Comparison of ENCODE assay signal across 15 mouse cellular contexts in the genomic region with DNA sequence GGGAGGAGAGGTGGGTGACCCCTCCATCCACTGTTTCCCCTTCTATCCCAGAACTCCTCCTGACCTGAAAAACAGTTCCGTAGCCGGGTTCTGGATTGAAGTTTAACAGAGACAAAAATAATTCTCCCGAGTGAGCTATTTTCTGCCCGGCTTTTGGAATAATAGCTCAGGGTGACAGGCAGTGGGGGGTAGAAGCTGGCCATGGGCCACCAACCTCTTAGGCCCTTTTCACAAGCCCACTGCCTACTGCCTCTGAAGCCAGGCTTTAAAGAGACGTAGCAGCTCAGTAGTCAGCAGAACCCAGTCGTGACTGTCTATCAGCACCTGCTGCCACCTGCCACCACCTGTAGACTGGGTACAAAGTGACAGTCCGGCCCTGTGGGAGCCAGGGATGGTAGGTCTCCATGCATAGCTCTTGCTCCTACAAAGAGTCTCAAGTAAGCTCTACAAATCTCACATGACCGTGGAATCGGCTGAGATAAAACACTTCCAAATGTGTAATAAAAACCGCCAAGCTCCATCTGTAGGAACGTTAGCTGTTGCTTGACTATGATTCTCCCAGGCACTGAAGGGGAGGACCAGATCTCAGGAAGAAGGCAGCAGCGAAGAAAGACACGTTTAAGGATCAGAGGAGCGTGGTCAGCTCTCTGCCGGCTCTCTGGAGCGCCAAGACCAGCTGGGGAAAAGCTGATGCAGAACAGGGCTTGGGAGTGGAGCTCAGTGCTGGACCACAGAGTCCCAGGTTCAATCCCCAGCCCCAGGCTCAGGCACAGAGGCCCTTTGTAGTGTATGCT. TPM values are rescaled to one million over a fixed set of nuclear protein-coding genes. Genes with fewer than 3 reads are reported as not detected.
DNase-seq lines count a peak whose midpoint lies in the region; ATAC-seq and TF ChIP-seq lines count a peak whose summit lies in the region.
"Had no signal": no experiment of that assay in that cellular context is flagged by ENCODE, and none has a peak within 500 bp of the region (broad histone marks: within the 10 kb centered on the region; RNA-seq: fewer than 3 reads in every experiment).

No protein-coding gene starts in this region.

- TF ChIP-seq CTCF in left cerebral cortex, adult 2 months (IDR thresholded peaks at IDR 0.05) = no peak

- no peak overlapping the region for H3K4me3 ChIP-seq in left cerebral cortex, adult 2 months
- no peak overlapping the region for H3K4me3 ChIP-seq in kidney, embryonic 15.5 days (replicated peaks)
- H3K4me3 ChIP-seq: embryonic facial prominence, embryonic 12.5 days; hindbrain, embryonic 12.5 days; limb, embryonic 13.5 days; midbrain, embryonic 13.5 days had no signal

- H3K27ac ChIP-seq in left cerebral cortex, adult 2 months = no peak overlapping the region
- H3K27ac ChIP-seq in kidney, embryonic 15.5 days = peak overlapping the region; percentile 74
- H3K27ac ChIP-seq: embryonic facial prominence, embryonic 12.5 days; hindbrain, embryonic 12.5 days; limb, embryonic 13.5 days; midbrain, embryonic 13.5 days had no signal

- H3K9me3 ChIP-seq in kidney, embryonic 15.5 days (replicated peaks) = no peaks in the 10 kb centered on the region
- H3K9me3 ChIP-seq: embryonic facial prominence, embryonic 12.5 days; hindbrain, embryonic 12.5 days; limb, embryonic 13.5 days; midbrain, embryonic 13.5 days had no signal

- H3K4me1 ChIP-seq in kidney, embryonic 15.5 days = peaks cover 48% of the 10 kb centered on the region
- H3K4me1 ChIP-seq: midbrain, embryonic 13.5 days had no signal

- no peak overlapping the region for H3K4me2 ChIP-seq in kidney, embryonic 15.5 days
- H3K4me2 ChIP-seq: embryonic facial prominence, embryonic 12.5 days; hindbrain, embryonic 12.5 days; limb, embryonic 13.5 days; midbrain, embryonic 13.5 days had no signal

- ATAC-seq in kidney, embryonic 15.5 days (replicated peaks; ENCODE audit: low FRiP score) = no peak; the same call in 1 of the 2 replicates
- ATAC-seq: intestine, embryonic 16.5 days; midbrain, embryonic 13.5 days had no signal

- intact Hi-C loops in left cerebral cortex, postnatal 14 days (cut with DNase I) = no loop called here
- intact Hi-C loops in left cerebral cortex, adult 2 months (cut with DNase I) = no loop called here

- 64% methylated on average over 16 of the region's 16 CpGs for WGBS in kidney, embryonic 15.5 days

- H3K27me3 ChIP-seq in kidney, embryonic 15.5 days = no peaks in the 10 kb centered on the region
- H3K27me3 ChIP-seq: embryonic facial prominence, embryonic 12.5 days; limb, embryonic 13.5 days; midbrain, embryonic 13.5 days had no signal

- DNase-seq in cerebellum, postnatal 10 days = peak; percentile 62 to 64
- DNase-seq in cerebellum, adult 9-10 months = no peak
- peak; percentile 15 to 54 for DNase-seq in left cerebral cortex, postnatal 14 days (ENCODE audit: low spot score in 2 of 2)
- no peak for DNase-seq in left cerebral cortex, adult 2 months (ENCODE audit: extremely low spot score in 1 of 2, low spot score in 2 of 2)
- peak; percentile 15 for DNase-seq in telencephalon, adult 2 months (ENCODE audit: low read depth, low spot score)
- DNase-seq in retina, postnatal 1 day = no peak
- no peak for DNase-seq in neural tube, embryonic 10.5 days (ENCODE audit: extremely low spot score, low spot score)
- DNase-seq: adrenal gland, postnatal 14 days; heart, adult 11 months had no signal

- no peak overlapping the region for H3K9ac ChIP-seq in kidney, embryonic 15.5 days
- H3K9ac ChIP-seq: embryonic facial prominence, embryonic 12.5 days; hindbrain, embryonic 12.5 days; limb, embryonic 13.5 days; midbrain, embryonic 13.5 days had no signal

- no peaks in the 10 kb centered on the region for H3K36me3 ChIP-seq in kidney, embryonic 15.5 days
- H3K36me3 ChIP-seq: embryonic facial prominence, embryonic 12.5 days; hindbrain, embryonic 12.5 days; limb, embryonic 13.5 days; midbrain, embryonic 13.5 days had no signal

RNA-seq across cellular contexts. Expression of a gene that starts 13.4 kb away (rescaled TPM):
- total RNA-seq in left cerebral cortex, postnatal 14 days (2021) = under 1 TPM; 0.13 TPM
- total RNA-seq in left cerebral cortex, adult 2 months (2021) = under 1 TPM; 0.32 to 0.79 TPM
- polyA plus RNA-seq in kidney, embryonic 15.5 days (2015; fragmentation: Nextera tagmentation; extraction: Ambion mirVana) = 6.5 and 7.2 TPM in 2 replicates
- polyA plus RNA-seq: midbrain, embryonic 13.5 days had no signal

RNA-seq across cellular contexts. Expression of a gene that starts 52.8 kb away (rescaled TPM):
- 10 to 100 TPM; 23.7 to 25.9 TPM for total RNA-seq in left cerebral cortex, postnatal 14 days (2021)
- 10 to 100 TPM; 38.4 to 41.6 TPM for total RNA-seq in left cerebral cortex, adult 2 months (2021)
- polyA plus RNA-seq in kidney, embryonic 15.5 days (2015; fragmentation: Nextera tagmentation; extraction: Ambion mirVana) = 29.9 and 35.2 TPM in 2 replicates

Comparison
In these comparisons a context has a peak if more than half of its experiments do, and no peak if none do; other contexts are left out.
1. DNase-seq: peak in cerebellum, postnatal 10 days (2 of 2), left cerebral cortex, postnatal 14 days (2 of 2) and telencephalon, adult 2 months (single experiment); none in cerebellum, adult 9-10 months (single experiment), left cerebral cortex, adult 2 months (0 of 2), retina, postnatal 1 day (single experiment) and neural tube, embryonic 10.5 days (single experiment).